Comparison of ENCODE assay signal across 26 mouse cellular contexts in the genomic region with DNA sequence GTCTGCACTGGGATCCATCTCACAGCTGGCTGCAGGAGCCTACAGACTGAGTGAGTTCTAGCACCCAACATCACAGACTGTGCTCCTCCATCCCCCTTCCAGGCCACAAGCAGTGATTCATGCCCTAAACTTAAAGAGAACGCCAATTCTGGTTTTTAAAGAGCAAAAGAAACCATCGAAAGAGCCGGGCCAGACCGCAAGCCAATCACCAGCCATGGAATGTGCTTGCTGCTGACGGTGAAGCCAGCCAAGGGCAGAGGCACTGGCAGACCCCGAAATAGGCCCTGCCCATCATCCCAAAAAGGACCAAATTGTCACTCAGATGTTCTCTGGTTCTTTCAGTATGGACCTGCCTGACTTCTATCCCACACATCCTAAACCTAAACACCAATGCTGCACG. TPM values are rescaled to one million over a fixed set of nuclear protein-coding genes. Genes with fewer than 3 reads are reported as not detected.
DNase-seq lines count a peak whose midpoint lies in the region; ATAC-seq lines count a peak whose summit lies in the region.
"Had no signal": no experiment of that assay in that cellular context is flagged by ENCODE, and none has a peak within 500 bp of the region (broad histone marks: within the 10 kb centered on the region; RNA-seq: fewer than 3 reads in every experiment).

No protein-coding gene starts in this region.

- DNase-seq in midbrain, embryonic 11.5 days (ENCODE audit: low spot score, missing footprints): peak; percentile 45
- peak; percentile 40 for DNase-seq in NIH3T3 (ENCODE audit: low read depth)
- peak; percentile 87 for DNase-seq in fibroblast of lung, adult 2 months (ENCODE audit: low read depth)
- DNase-seq in adrenal gland, postnatal 10 days: no peak
- no peak for DNase-seq in kidney, adult 9 months
- DNase-seq: adrenal gland, adult 8-10 months; adrenal gland, postnatal 25 days; B cell, adult 2 months; cerebellum, adult 11 months; cerebellum, adult 18-20 months; cerebellum, adult 8-10 months; cerebellum, adult 9-11 months; cerebellum, postnatal 14 days; cerebellum, postnatal 36 days; embryo, embryonic 11 days had no signal

- H3K9ac ChIP-seq in midbrain, embryonic 11.5 days (ENCODE audit: low read length): no peak overlapping the region
- no peak overlapping the region for H3K9ac ChIP-seq in midbrain, embryonic 16.5 days (ENCODE audit: low read depth, low read length)
- H3K9ac ChIP-seq: embryonic facial prominence, embryonic 12.5 days; embryonic facial prominence, embryonic 15.5 days; forebrain, embryonic 12.5 days had no signal

- WGBS in midbrain, embryonic 11.5 days: 91% methylated on average over 7 of the region's 7 CpGs
- 84% methylated on average over 7 of the region's 7 CpGs for WGBS in midbrain, embryonic 16.5 days

- H3K27ac ChIP-seq in midbrain, embryonic 11.5 days (ENCODE audit: low read depth, low read length): no peak overlapping the region
- H3K27ac ChIP-seq in midbrain, embryonic 16.5 days (ENCODE audit: low read length): no peak overlapping the region
- H3K27ac ChIP-seq: embryonic facial prominence, embryonic 12.5 days; embryonic facial prominence, embryonic 15.5 days; forebrain, embryonic 10.5 days; forebrain, embryonic 12.5 days had no signal

- no peaks in the 10 kb centered on the region for H3K36me3 ChIP-seq in midbrain, embryonic 11.5 days (ENCODE audit: control insufficient read depth, insufficient read depth, low read length)
- H3K36me3 ChIP-seq in midbrain, embryonic 16.5 days (ENCODE audit: control insufficient read depth, insufficient read depth, low read length): no peaks in the 10 kb centered on the region
- H3K36me3 ChIP-seq: embryonic facial prominence, embryonic 12.5 days; embryonic facial prominence, embryonic 15.5 days; forebrain, embryonic 10.5 days; forebrain, embryonic 12.5 days; G1E had no signal

- peaks cover 4% of the 10 kb centered on the region for H3K27me3 ChIP-seq in midbrain, embryonic 11.5 days (ENCODE audit: control insufficient read depth, insufficient read depth, low read length)
- peaks cover 5% of the 10 kb centered on the region for H3K27me3 ChIP-seq in midbrain, embryonic 16.5 days (ENCODE audit: control insufficient read depth, insufficient read depth, low read depth, low read length)
- H3K27me3 ChIP-seq: CH12.LX had no signal

- H3K9me3 ChIP-seq in midbrain, embryonic 11.5 days (ENCODE audit: control insufficient read depth, low read length): no peaks in the 10 kb centered on the region
- H3K9me3 ChIP-seq in midbrain, embryonic 16.5 days (replicated peaks; ENCODE audit: control insufficient read depth, low read length, poor library complexity, severe bottlenecking): no peaks in the 10 kb centered on the region
- H3K9me3 ChIP-seq: embryonic facial prominence, embryonic 12.5 days; embryonic facial prominence, embryonic 15.5 days; forebrain, embryonic 10.5 days; forebrain, embryonic 12.5 days; G1E had no signal

- ATAC-seq in midbrain, embryonic 11.5 days (ENCODE audit: low FRiP score): no peak
- ATAC-seq in midbrain, embryonic 16.5 days: no peak
- ATAC-seq: CD4-positive, CD25-positive, alpha-beta regulatory T cell, adult 4 months; forebrain, embryonic 14.5 days; forebrain, embryonic 16.5 days had no signal

- no peaks in the 10 kb centered on the region for H3K4me1 ChIP-seq in midbrain, embryonic 11.5 days (ENCODE audit: control insufficient read depth, insufficient read depth, low read length)
- H3K4me1 ChIP-seq in midbrain, embryonic 16.5 days (ENCODE audit: control insufficient read depth, insufficient read depth, low read length): no peaks in the 10 kb centered on the region
- H3K4me1 ChIP-seq: embryonic facial prominence, embryonic 15.5 days; forebrain, embryonic 12.5 days had no signal

- no peak overlapping the region for H3K4me3 ChIP-seq in midbrain, embryonic 11.5 days (ENCODE audit: low read depth, low read length)
- H3K4me3 ChIP-seq in midbrain, embryonic 16.5 days (ENCODE audit: low read depth, low read length): no peak overlapping the region
- H3K4me3 ChIP-seq: embryonic facial prominence, embryonic 12.5 days; embryonic facial prominence, embryonic 15.5 days; forebrain, embryonic 10.5 days; forebrain, embryonic 12.5 days had no signal

- H3K4me2 ChIP-seq in midbrain, embryonic 11.5 days: no peak overlapping the region
- no peak overlapping the region for H3K4me2 ChIP-seq in midbrain, embryonic 16.5 days (ENCODE audit: low read length)
- H3K4me2 ChIP-seq: embryonic facial prominence, embryonic 12.5 days; embryonic facial prominence, embryonic 15.5 days; forebrain, embryonic 12.5 days had no signal

RNA-seq across cellular contexts. Expression of a gene that starts 6.7 kb away (rescaled TPM):
- polyA plus RNA-seq in midbrain, embryonic 11.5 days (2014; fragmentation: Nextera tagmentation; extraction: Ambion mirVana): 2.4 and 3.9 TPM in 2 replicates
- polyA plus RNA-seq in midbrain, embryonic 16.5 days (2015; fragmentation: Nextera tagmentation; extraction: Ambion mirVana): 0.98 and 1.4 TPM in 2 replicates
- 1 to 10 TPM; 2.0 to 2.5 TPM for total RNA-seq in adrenal gland, postnatal 10 days (2021)
- total RNA-seq: common myeloid progenitor, adult 5-6 weeks; G1E had no signal
- polyA plus RNA-seq: G1E had no signal

Comparison
In these comparisons a context has a peak if more than half of its experiments do, and no peak if none do; other contexts are left out.
1. DNase-seq: peak in midbrain, embryonic 11.5 days (single experiment), NIH3T3 (single experiment) and fibroblast of lung, adult 2 months (single experiment); none in adrenal gland, postnatal 10 days (single experiment) and kidney, adult 9 months (single experiment).